Mouse (Mus musculus): Measurements from ENCODE around the gene Rab29. TPM values are rescaled to one million over a fixed set of nuclear protein-coding genes. Genes with fewer than 3 reads are reported as not detected.

Rab29 gene
- polyA plus RNA-seq, 1 experiment from 2014 or later, result 9.3 TPM

- Histone ChIP-seq H3K4me3 (ENCODE audit: low read depth, low read length) (no peak overlapping the region), H3K27me3 (replicated peaks; ENCODE audit: control insufficient read depth, insufficient read depth, low read length) (no peaks in the 10 kb centered on the region), H3K4me2 (ENCODE audit: low read length) (no peak overlapping the region), H3K4me1 (ENCODE audit: control insufficient read depth, insufficient read depth, low read length) (no peaks in the 10 kb centered on the region), H3K9me3 (replicated peaks; ENCODE audit: control insufficient read depth, low read length) (no peaks in the 10 kb centered on the region), H3K9ac (ENCODE audit: low read length) (no peak overlapping the region), H3K27ac (ENCODE audit: low read depth, low read length) (no peak overlapping the region), H3K36me3 (ENCODE audit: control insufficient read depth, insufficient read depth, low read length) (peaks cover 77% of the 10 kb centered on the region)
- ATAC-seq (no peak), DNase-seq (ENCODE audit: low spot score) (no peak)
- 92% methylated on average over 10 of the region's 10 CpGs for WGBS
Measured at GRCm38 (mm10) chr1:131843758-131844157, 23.3 kb upstream of the Rab29 start.

GRCm38 (mm10) chr1:131844883-131845282 lies 22.1 kb upstream of the Rab29 start:
- Histone ChIP-seq H3K9me3 (replicated peaks; ENCODE audit: control insufficient read depth, low read length) (no peaks in the 10 kb centered on the region), H3K4me3 (ENCODE audit: low read depth, low read length) (no peak overlapping the region), H3K36me3 (ENCODE audit: control insufficient read depth, insufficient read depth, low read length) (peaks cover 72% of the 10 kb centered on the region), H3K4me2 (ENCODE audit: low read length) (no peak overlapping the region), H3K27me3 (replicated peaks; ENCODE audit: control insufficient read depth, insufficient read depth, low read length) (no peaks in the 10 kb centered on the region), H3K27ac (ENCODE audit: low read depth, low read length) (no peak overlapping the region), H3K4me1 (ENCODE audit: control insufficient read depth, insufficient read depth, low read length) (no peaks in the 10 kb centered on the region), H3K9ac (ENCODE audit: low read length) (no peak overlapping the region)
- WGBS, result 56% methylated on average over 8 of the region's 8 CpGs
- DNase-seq (ENCODE audit: low spot score), result no peak
- no peak for ATAC-seq

- no peak for ATAC-seq
- no peak overlapping the region for H3K27ac ChIP-seq (ENCODE audit: low read depth, low read length)
- no peaks in the 10 kb centered on the region for H3K27me3 ChIP-seq (replicated peaks; ENCODE audit: control insufficient read depth, insufficient read depth, low read length)
- H3K4me1 ChIP-seq (ENCODE audit: control insufficient read depth, insufficient read depth, low read length), result no peaks in the 10 kb centered on the region
- no peaks in the 10 kb centered on the region for H3K9me3 ChIP-seq (replicated peaks; ENCODE audit: control insufficient read depth, low read length)
- no peak overlapping the region for H3K9ac ChIP-seq (ENCODE audit: low read length)
- DNase-seq (ENCODE audit: low spot score), result peak; percentile 53
- 70% methylated on average over 5 of the region's 5 CpGs for WGBS
- H3K4me3 ChIP-seq (ENCODE audit: low read depth, low read length), result no peak overlapping the region
- no peak overlapping the region for H3K4me2 ChIP-seq (ENCODE audit: low read length)
- H3K36me3 ChIP-seq (ENCODE audit: control insufficient read depth, insufficient read depth, low read length), result peaks cover 61% of the 10 kb centered on the region
Measured at GRCm38 (mm10) chr1:131846255-131846654, 20.8 kb upstream of the Rab29 start.

GRCm38 (mm10) chr1:131861811-131862210 lies 5.2 kb upstream of the Rab29 start:
- Histone ChIP-seq H3K36me3 (ENCODE audit: control insufficient read depth, insufficient read depth, low read length) (no peaks in the 10 kb centered on the region), H3K27ac (ENCODE audit: low read depth, low read length) (no peak overlapping the region), H3K4me2 (ENCODE audit: low read length) (no peak overlapping the region), H3K4me1 (ENCODE audit: control insufficient read depth, insufficient read depth, low read length) (no peaks in the 10 kb centered on the region), H3K27me3 (replicated peaks; ENCODE audit: control insufficient read depth, insufficient read depth, low read length) (no peaks in the 10 kb centered on the region), H3K9ac (ENCODE audit: low read length) (no peak overlapping the region), H3K9me3 (replicated peaks; ENCODE audit: control insufficient read depth, low read length) (no peaks in the 10 kb centered on the region), H3K4me3 (ENCODE audit: low read depth, low read length) (no peak overlapping the region)
- DNase-seq (ENCODE audit: low spot score) (no peak), ATAC-seq (no peak)
- WGBS, result 78% methylated on average over 4 of the region's 4 CpGs

- Histone ChIP-seq H3K27ac (ENCODE audit: low read depth, low read length) (no peak overlapping the region), H3K27me3 (replicated peaks; ENCODE audit: control insufficient read depth, insufficient read depth, low read length) (no peaks in the 10 kb centered on the region), H3K9me3 (replicated peaks; ENCODE audit: control insufficient read depth, low read length) (no peaks in the 10 kb centered on the region), H3K4me1 (ENCODE audit: control insufficient read depth, insufficient read depth, low read length) (no peaks in the 10 kb centered on the region), H3K36me3 (ENCODE audit: control insufficient read depth, insufficient read depth, low read length) (no peaks in the 10 kb centered on the region), H3K4me3 (ENCODE audit: low read depth, low read length) (no peak overlapping the region), H3K9ac (ENCODE audit: low read length) (no peak overlapping the region), H3K4me2 (ENCODE audit: low read length) (no peak overlapping the region)
- 77% methylated on average over 5 of the region's 5 CpGs for WGBS
- no peak for ATAC-seq
- no peak for DNase-seq (ENCODE audit: low spot score)
Measured at GRCm38 (mm10) chr1:131865596-131865995, 1.4 kb upstream of the Rab29 start.

- H3K4me3 ChIP-seq (ENCODE audit: low read depth, low read length), result no peak overlapping the region
- DNase-seq (ENCODE audit: low spot score), result no peak
Measured at GRCm38 (mm10) chr1:131866304-131866999, 572 bp upstream of the Rab29 start.

GRCm38 (mm10) chr1:131867946-131868290 lies 894 bp downstream of the Rab29 start:
- no peak for DNase-seq (ENCODE audit: low spot score)
- Histone ChIP-seq H3K4me3 (ENCODE audit: low read depth, low read length) (peak overlapping the region; percentile 57), H3K9me3 (replicated peaks; ENCODE audit: control insufficient read depth, low read length) (no peaks in the 10 kb centered on the region), H3K27ac (ENCODE audit: low read depth, low read length) (no peak overlapping the region), H3K9ac (ENCODE audit: low read length) (peak overlapping the region; percentile 56; the same call in 1 of the 2 replicates), H3K27me3 (replicated peaks; ENCODE audit: control insufficient read depth, insufficient read depth, low read length) (no peaks in the 10 kb centered on the region), H3K4me2 (ENCODE audit: low read length) (peak overlapping the region; percentile 75), H3K36me3 (ENCODE audit: control insufficient read depth, insufficient read depth, low read length) (no peaks in the 10 kb centered on the region), H3K4me1 (ENCODE audit: control insufficient read depth, insufficient read depth, low read length) (no peaks in the 10 kb centered on the region)
- ATAC-seq, result no peak
- 34% methylated on average over 10 of the region's 10 CpGs for WGBS

More at GRCm38 (mm10) chr1:131866304-131866999, 572 bp upstream of the Rab29 start:
- Histone ChIP-seq H3K9me3 (replicated peaks; ENCODE audit: control insufficient read depth, low read length) (no peaks in the 10 kb centered on the region), H3K36me3 (ENCODE audit: control insufficient read depth, insufficient read depth, low read length) (no peaks in the 10 kb centered on the region), H3K9ac (ENCODE audit: low read length) (no peak overlapping the region), H3K27ac (ENCODE audit: low read depth, low read length) (no peak overlapping the region), H3K27me3 (replicated peaks; ENCODE audit: control insufficient read depth, insufficient read depth, low read length) (no peaks in the 10 kb centered on the region), H3K4me2 (ENCODE audit: low read length) (no peak overlapping the region), H3K4me1 (ENCODE audit: control insufficient read depth, insufficient read depth, low read length) (no peaks in the 10 kb centered on the region)
- 77% methylated on average over 6 of the region's 6 CpGs for WGBS
- peak; percentile 49 for ATAC-seq

- no peaks in the 10 kb centered on the region for H3K4me1 ChIP-seq (ENCODE audit: control insufficient read depth, insufficient read depth, low read length)
- H3K9ac ChIP-seq (ENCODE audit: low read length), result no peak overlapping the region
- no peak overlapping the region for H3K27ac ChIP-seq (ENCODE audit: low read depth, low read length)
- H3K4me3 ChIP-seq (ENCODE audit: low read depth, low read length), result no peak overlapping the region
- no peak overlapping the region for H3K4me2 ChIP-seq (ENCODE audit: low read length)
- WGBS, result 88% methylated on average over 2 of the region's 2 CpGs
- H3K36me3 ChIP-seq (ENCODE audit: control insufficient read depth, insufficient read depth, low read length), result no peaks in the 10 kb centered on the region
- H3K27me3 ChIP-seq (replicated peaks; ENCODE audit: control insufficient read depth, insufficient read depth, low read length), result no peaks in the 10 kb centered on the region
- no peaks in the 10 kb centered on the region for H3K9me3 ChIP-seq (replicated peaks; ENCODE audit: control insufficient read depth, low read length)
- DNase-seq (ENCODE audit: low spot score) (no peak), ATAC-seq (no peak)
Measured at GRCm38 (mm10) chr1:131869561-131869960, 2.5 kb downstream of the Rab29 start.

- Histone ChIP-seq H3K36me3 (ENCODE audit: control insufficient read depth, insufficient read depth, low read length) (no peaks in the 10 kb centered on the region), H3K4me3 (ENCODE audit: low read depth, low read length) (no peak overlapping the region), H3K9me3 (replicated peaks; ENCODE audit: control insufficient read depth, low read length) (no peaks in the 10 kb centered on the region), H3K9ac (ENCODE audit: low read length) (no peak overlapping the region), H3K27me3 (replicated peaks; ENCODE audit: control insufficient read depth, insufficient read depth, low read length) (no peaks in the 10 kb centered on the region), H3K4me2 (ENCODE audit: low read length) (no peak overlapping the region), H3K4me1 (ENCODE audit: control insufficient read depth, insufficient read depth, low read length) (no peaks in the 10 kb centered on the region), H3K27ac (ENCODE audit: low read depth, low read length) (no peak overlapping the region)
- 71% methylated on average over 1 of the region's 1 CpGs for WGBS
- DNase-seq (ENCODE audit: low spot score) (no peak), ATAC-seq (no peak)
Measured at GRCm38 (mm10) chr1:131872856-131873255, 5.8 kb downstream of the Rab29 start.

All from forebrain, embryonic 14.5 days (tissue).